8 mouse cellular contexts compared by ENCODE assay signal in genomic region chr5:125141525-125141880, GRCm38 (mm10). TPM values are rescaled to one million over a fixed set of nuclear protein-coding genes. Genes with fewer than 3 reads are reported as not detected.
DNase-seq lines count a peak whose midpoint lies in the region; ATAC-seq lines count a peak whose summit lies in the region.

No protein-coding gene starts in this region.

- H3K36me3 ChIP-seq in forebrain, embryonic 11.5 days (ENCODE audit: control insufficient read depth, insufficient read depth, low read length) = no peaks in the 10 kb centered on the region
- H3K36me3 ChIP-seq in limb, embryonic 12.5 days = 0 out of 2 replicates have a peak, but pooled peaks cover 5% of the 10 kb centered on the region

- H3K27me3 ChIP-seq in forebrain, embryonic 11.5 days (ENCODE audit: control insufficient read depth, insufficient read depth, low read length) = no peaks in the 10 kb centered on the region
- H3K27me3 ChIP-seq in limb, embryonic 12.5 days = no peaks in the 10 kb centered on the region

- DNase-seq in layer of hippocampus, adult 11-12 months (ENCODE audit: low spot score) = peak; percentile 76
- no peak for DNase-seq in layer of hippocampus, postnatal 25 days (ENCODE audit: extremely low spot score in 1 of 2, low spot score in 1 of 2)
- peak; percentile 88 for DNase-seq in adipocyte (ENCODE audit: low spot score)
- DNase-seq in forebrain, embryonic 11.5 days (ENCODE audit: low spot score) = no peak
- peak; percentile 51 to 71 for DNase-seq in natural killer cell, adult 2 months (ENCODE audit: low spot score in 2 of 2)
- no peak for DNase-seq in spleen, postnatal 14 days (ENCODE audit: low spot score in 2 of 2)
- DNase-seq in cerebellum, adult 8-10 months = no peak

- WGBS in forebrain, embryonic 11.5 days = 2% methylated on average over 7 of the region's 7 CpGs
- WGBS in limb, embryonic 12.5 days = 1% methylated on average over 7 of the region's 7 CpGs

- peak overlapping the region; percentile 60 for H3K4me2 ChIP-seq in forebrain, embryonic 11.5 days (ENCODE audit: low read depth, low read length, severe bottlenecking)
- H3K4me2 ChIP-seq in limb, embryonic 12.5 days = peak overlapping the region; percentile 80

- peak overlapping the region; percentile 99 for H3K27ac ChIP-seq in forebrain, embryonic 11.5 days (ENCODE audit: low read depth, low read length)
- H3K27ac ChIP-seq in limb, embryonic 12.5 days = peak overlapping the region; percentile 100

- H3K9ac ChIP-seq in forebrain, embryonic 11.5 days (ENCODE audit: low read length) = peak overlapping the region; percentile 66
- peak overlapping the region; percentile 53 for H3K9ac ChIP-seq in limb, embryonic 12.5 days (replicated peaks)

- peak; percentile 69 for ATAC-seq in forebrain, embryonic 11.5 days (replicated peaks; ENCODE audit: low FRiP score)
- peak; percentile 66 for ATAC-seq in limb, embryonic 12.5 days (ENCODE audit: insufficient number of reproducible peaks, insufficient read depth, low FRiP score, low TSS enrichment, low read depth)

- H3K4me1 ChIP-seq in forebrain, embryonic 11.5 days (replicated peaks; ENCODE audit: control insufficient read depth, insufficient read depth, low read length) = peaks cover 39% of the 10 kb centered on the region
- H3K4me1 ChIP-seq in limb, embryonic 12.5 days (replicated peaks) = peaks cover 90% of the 10 kb centered on the region

- no peak overlapping the region for H3K4me3 ChIP-seq in forebrain, embryonic 11.5 days (ENCODE audit: low read depth, low read length)
- peak overlapping the region; percentile 20 for H3K4me3 ChIP-seq in limb, embryonic 12.5 days (replicated peaks)

- no peaks in the 10 kb centered on the region for H3K9me3 ChIP-seq in forebrain, embryonic 11.5 days (ENCODE audit: control insufficient read depth, low read length)
- H3K9me3 ChIP-seq in limb, embryonic 12.5 days = no peaks in the 10 kb centered on the region

RNA-seq across cellular contexts. Expression of gene Ncor2, which starts 37.5 kb away (rescaled TPM):
- total RNA-seq in layer of hippocampus, postnatal 25 days (2021) = 100 to 1,000 TPM; 229 to 297 TPM
- polyA plus RNA-seq in forebrain, embryonic 11.5 days (2014; fragmentation: Nextera tagmentation; extraction: Ambion mirVana) = 27.3 and 29.5 TPM in 2 replicates
- polyA plus RNA-seq in limb, embryonic 12.5 days (2016; fragmentation: Nextera tagmentation; extraction: Ambion mirVana) = 27.2 and 29.4 TPM in 2 replicates

Comparison
In these comparisons a context has a peak if more than half of its experiments do, and no peak if none do; other contexts are left out.
1. DNase-seq: peak in layer of hippocampus, adult 11-12 months (single experiment), adipocyte (single experiment) and natural killer cell, adult 2 months (2 of 2); none in layer of hippocampus, postnatal 25 days (0 of 2), forebrain, embryonic 11.5 days (single experiment), spleen, postnatal 14 days (0 of 2) and cerebellum, adult 8-10 months (single experiment).